Mouse (Mus musculus) neural tube, embryonic 12.5 days (tissue): Measurements from ENCODE around the gene Gm1993. TPM values are rescaled to one million over a fixed set of nuclear protein-coding genes. Genes with fewer than 3 reads are reported as not detected.
"Not testable (repeated sequence)": the region's sequence is repeated elsewhere in the genome, so short reads cannot be mapped to it uniquely, and the experiment has no call there.

ENCODE experiments used
- ATAC-seq: fragments of 200-750 bp; cut with Nextera tagmentation; 2 replicates; pipeline ENCODE4 v1.8.0; 2017; ENCODE audit warnings: low read depth, mild to moderate bottlenecking, moderate TSS enrichment, moderate library complexity; ENCODE audit not compliant: low FRiP score
- H3K27ac ChIP-seq: fragments of 300-500 bp; sonication (generic); 2 replicates; pipeline ENCODE4 v1.5.1; 2016
- H3K27me3 ChIP-seq: fragments of 300-500 bp; sonication (generic); replicated peaks from 2 replicates; pipeline ENCODE4 v1.6.1; 2016; ENCODE audit warnings: mild to moderate bottlenecking
- H3K36me3 ChIP-seq: fragments of 300-500 bp; sonication (generic); 2 replicates; pipeline ENCODE4 v1.6.1; 2016; ENCODE audit warnings: mild to moderate bottlenecking
- H3K4me1 ChIP-seq: fragments of 300-500 bp; sonication (generic); 2 replicates; pipeline ENCODE4 v1.6.1; 2016
- H3K4me2 ChIP-seq: fragments of 300-500 bp; sonication (generic); replicated peaks from 2 replicates; pipeline ENCODE4 v1.6.1; 2016; ENCODE audit warnings: mild to moderate bottlenecking
- H3K4me3 ChIP-seq: fragments of 300-500 bp; sonication (generic); 2 replicates; pipeline ENCODE4 v1.5.1; 2016
- H3K9ac ChIP-seq: fragments of 300-500 bp; sonication (generic); 2 replicates; pipeline ENCODE4 v1.6.1; 2016; ENCODE audit warnings: mild to moderate bottlenecking
- H3K9me3 ChIP-seq: fragments of 300-500 bp; sonication (generic); 2 replicates; pipeline ENCODE4 v1.6.1; 2016; ENCODE audit warnings: mild to moderate bottlenecking
- WGBS: fragments of 180-500 bp; shearing (Covaris S2); methylation state at CpG from one replicate; pipeline ENCODE4 v1.1.7; 2016; 5-methylcytosine and 5-hydroxymethylcytosine counted together
- polyA plus RNA-seq: library from polyadenylated mRNA; unstranded; fragments of >200 nt; fragmentation: Nextera tagmentation; extraction: Ambion mirVana; gene quantifications from 2 replicates; pipeline ENCODE4 v1.2.1, GENCODE M21; 2016

Gm1993 gene
- polyA plus RNA-seq = not detected in 2 replicates

DNA sequence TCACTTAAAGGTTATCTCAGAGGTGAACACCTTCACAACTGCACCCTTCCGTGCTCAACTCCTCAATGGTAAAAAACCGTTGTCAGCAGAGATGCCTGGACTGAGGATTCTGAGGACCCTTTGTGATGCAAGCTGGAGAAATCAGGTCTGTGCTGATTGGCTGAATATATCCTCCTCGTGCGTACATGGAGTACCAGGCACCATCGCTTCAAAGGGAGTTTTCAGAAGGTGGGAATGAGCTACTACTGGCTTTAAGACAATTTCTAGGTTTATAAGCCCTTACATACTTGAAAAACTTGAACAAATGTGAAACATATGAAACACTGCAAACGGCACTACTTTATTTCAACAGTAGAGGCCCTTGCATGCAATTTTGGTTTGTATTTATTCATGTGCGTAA, at the start of gene Gm1993:
Gene Gm1993, minus strand, starts transcription at position 101 of the 400 bp plus-strand sequence.
- not testable (repeated sequence) for H3K9me3 ChIP-seq, H3K4me1 ChIP-seq, H3K27ac ChIP-seq, H3K27me3 ChIP-seq, H3K36me3 ChIP-seq, H3K4me2 ChIP-seq, H3K9ac ChIP-seq, ATAC-seq, H3K4me3 ChIP-seq
- WGBS = 85% methylated on average over 7 of the region's 7 CpGs
